Mouse (Mus musculus) ES-E14 (cell line): Measurements from ENCODE around the gene Frat2. TPM values are rescaled to one million over a fixed set of nuclear protein-coding genes. Genes with fewer than 3 reads are reported as not detected.

Experiments
- DNase-seq: peaks from one replicate; pipeline ENCODE4 v3.0.0-alpha.2; 2013; ENCODE audit warnings: low read depth, low spot score
- H3K27ac ChIP-seq: 2 replicates; pipeline ENCODE4 v1.5.1; 2012; ENCODE audit warnings: low read depth, mild to moderate bottlenecking, low read length, moderate library complexity, mixed read lengths; ENCODE audit not compliant: poor library complexity, insufficient read depth, severe bottlenecking
- H3K36me3 ChIP-seq: 2 replicates; pipeline ENCODE4 v1.6.1; 2012; ENCODE audit warnings: mild to moderate bottlenecking, low read length, moderate library complexity, mixed read lengths; ENCODE audit not compliant: control insufficient read depth, poor library complexity, insufficient read depth, severe bottlenecking
- H3K4me1 ChIP-seq, 2 experiments: fragments of 150-350 bp in 1 of 2; sonication (generic) in 1 of 2; 2 replicates each; pipeline ENCODE4 v1.6.1; 2012; ENCODE audit warnings: low read length in 2 of 2, mild to moderate bottlenecking in 1 of 2, mixed read lengths in 1 of 2; ENCODE audit not compliant: control insufficient read depth in 2 of 2, insufficient read depth in 2 of 2, poor library complexity in 1 of 2
- H3K4me3 ChIP-seq, 2 experiments: fragments of 150-350 bp in 1 of 2; sonication (generic) in 1 of 2; 2 replicates each; pipeline ENCODE4 v1.5.1; 2012; ENCODE audit warnings: low read length in 2 of 2, low read depth in 1 of 2, mild to moderate bottlenecking in 1 of 2, mixed read lengths in 1 of 2; ENCODE audit not compliant: insufficient read depth in 1 of 2, poor library complexity in 1 of 2, severe bottlenecking in 1 of 2
- H3K9ac ChIP-seq: 2 replicates; pipeline ENCODE4 v1.6.1; 2012; ENCODE audit warnings: low read depth, mild to moderate bottlenecking, low read length, mixed read lengths; ENCODE audit not compliant: poor library complexity, insufficient read depth, severe bottlenecking
- H3K9me3 ChIP-seq: fragments of 150-350 bp; sonication (generic); 2 replicates; pipeline ENCODE4 v1.6.1; 2012; ENCODE audit warnings: low read depth, mild to moderate bottlenecking, low read length; ENCODE audit not compliant: control insufficient read depth, insufficient read depth
- CHD2 ChIP-seq: IDR thresholded peaks from 2 replicates; pipeline ENCODE4 v1.6.1; 2014; ENCODE audit warnings: mild to moderate bottlenecking, low read depth, low read length, inconsistent platforms
- HCFC1 ChIP-seq: IDR thresholded peaks from 2 replicates; pipeline ENCODE4 v1.6.1; 2012; ENCODE audit warnings: low read length, inconsistent platforms, borderline replicate concordance; ENCODE audit not compliant: insufficient read depth
- MAFK ChIP-seq: IDR thresholded peaks from 2 replicates; pipeline ENCODE4 v1.6.1; 2014; ENCODE audit warnings: mild to moderate bottlenecking, low read depth, low read length, inconsistent platforms; ENCODE audit not compliant: insufficient read depth
- ZC3H11A ChIP-seq: IDR thresholded peaks from 2 replicates; pipeline ENCODE4 v1.6.1; 2012; ENCODE audit warnings: low read depth, mild to moderate bottlenecking, inconsistent platforms, low read length, borderline replicate concordance
- ZNF384 ChIP-seq: IDR thresholded peaks from 2 replicates; pipeline ENCODE4 v1.6.1; 2012; ENCODE audit warnings: low read depth, low read length, inconsistent platforms
- in situ Hi-C, 2 experiments: fragments of 600-800 bp; cut with MboI; formaldehyde crosslinking; loops; one replicate each; pipeline ENCODE4 v1.15.1; 2025; ENCODE audit warnings: low sequenced_read_pairs in 2 of 2, inconsistent platforms in 1 of 2; ENCODE audit not compliant: unreplicated experiment in 2 of 2
- total RNA-seq: library from RNA; depleted of rRNA; stranded (reverse); fragments of 300-350 nt; gene quantifications from 2 replicates; pipeline ENCODE4 v1.2.3, GENCODE M21; 2012

Gene Frat2
- total RNA-seq, 1 experiment: 4.5 TPM

- Histone ChIP-seq H3K9me3 (no peaks in the 10 kb centered on the region), H3K4me3 (no peak overlapping the region), H3K9ac (no peak overlapping the region), H3K4me1 (peaks cover 6 to 7% of the 10 kb centered on the region in 2 experiments; a peak in 2 of 4 replicates), H3K27ac (no peak overlapping the region), H3K36me3 (no peaks in the 10 kb centered on the region)
- TF ChIP-seq CHD2: no peak
- no peak for TF ChIP-seq HCFC1
- TF ChIP-seq ZC3H11A: no peak
- TF ChIP-seq MAFK: no peak
- DNase-seq: no peak
- in situ Hi-C loops: no loop called here
Observed at GRCm38 (mm10) chr19:41813374-41813773, 34.6 kb downstream of the Frat2 start.

GRCm38 (mm10) chr19:41812525-41812924, 35.4 kb downstream of the Frat2 start:
- peaks cover 4 to 6% of the 10 kb centered on the region in 2 experiments; a peak in 2 of 4 replicates for H3K4me1 ChIP-seq
- TF ChIP-seq ZC3H11A (no peak), MAFK (no peak), CHD2 (no peak), HCFC1 (no peak), ZNF384 (no peak)
- no peak for DNase-seq
- H3K4me3 ChIP-seq: no peak overlapping the region
- H3K9me3 ChIP-seq: no peaks in the 10 kb centered on the region
- H3K27ac ChIP-seq: no peak overlapping the region
- no peak overlapping the region for H3K9ac ChIP-seq
- in situ Hi-C loops: no loop called here
- H3K36me3 ChIP-seq: no peaks in the 10 kb centered on the region

DNA sequence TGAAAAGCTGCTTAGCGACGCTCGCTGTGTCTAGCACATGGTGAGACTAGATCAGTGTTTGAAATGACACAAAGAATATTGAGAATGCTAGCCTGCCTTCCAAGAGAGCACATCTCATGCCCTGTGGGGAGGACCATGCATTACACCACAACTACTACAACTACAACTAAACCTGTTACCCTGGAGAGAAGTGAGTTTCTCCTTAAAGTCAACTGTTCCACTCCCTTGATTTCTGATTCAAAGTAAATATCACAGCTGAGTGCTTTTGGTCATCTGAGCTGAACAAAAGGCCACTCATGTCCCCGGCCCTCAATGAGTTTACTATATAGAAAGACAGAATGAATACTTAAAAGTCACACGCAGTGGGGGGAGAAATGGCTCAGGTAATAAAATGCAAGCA, 37.9 kb downstream of the Frat2 start:
- in situ Hi-C loops: no loop called here
- no peak for DNase-seq
- Histone ChIP-seq H3K36me3 (no peaks in the 10 kb centered on the region), H3K4me1 (no peaks in the 10 kb centered on the region), H3K27ac (no peak overlapping the region), H3K9ac (no peak overlapping the region), H3K9me3 (no peaks in the 10 kb centered on the region), H3K4me3 (no peak overlapping the region)
- TF ChIP-seq HCFC1: no peak
- TF ChIP-seq ZNF384: no peak
- no peak for TF ChIP-seq CHD2

- Histone ChIP-seq H3K9me3 (no peaks in the 10 kb centered on the region), H3K36me3 (no peaks in the 10 kb centered on the region), H3K27ac (no peak overlapping the region), H3K4me1 (peaks cover 0 to 2% of the 10 kb centered on the region in 2 experiments; a peak in 1 of 4 replicates), H3K4me3 (no peak overlapping the region), H3K9ac (no peak overlapping the region)
- no peak for DNase-seq
- in situ Hi-C loops: no loop called here
- TF ChIP-seq HCFC1 (no peak), MAFK (no peak), ZNF384 (no peak), ZC3H11A (no peak), CHD2 (no peak)
Observed at GRCm38 (mm10) chr19:41808104-41808634, 39.8 kb downstream of the Frat2 start.

DNA sequence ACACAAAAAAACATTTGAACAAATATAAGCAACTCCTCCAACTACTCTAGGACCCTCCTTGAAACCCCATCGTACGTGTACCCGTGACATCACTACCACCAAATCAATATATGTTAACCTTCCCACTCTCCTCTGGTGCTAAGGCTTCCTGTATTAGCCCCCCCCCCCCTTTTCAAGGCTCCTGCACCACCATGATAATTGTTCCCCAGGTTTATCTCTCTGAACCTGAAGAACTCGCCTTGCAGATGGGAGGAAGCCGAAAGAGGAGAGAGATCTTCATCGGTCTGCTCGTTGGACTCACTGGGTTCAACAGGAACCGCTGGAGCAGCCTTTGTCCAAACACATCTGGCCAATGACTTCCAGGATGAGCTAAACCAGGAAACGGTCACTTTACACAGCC, 40.4 kb downstream of the Frat2 start:
- Histone ChIP-seq H3K9me3 (no peaks in the 10 kb centered on the region), H3K36me3 (no peaks in the 10 kb centered on the region), H3K4me3 (no peak overlapping the region), H3K9ac (no peak overlapping the region), H3K27ac (no peak overlapping the region), H3K4me1 (peaks cover 0 to 6% of the 10 kb centered on the region in 2 experiments; a peak in 1 of 4 replicates)
- in situ Hi-C loops: no loop called here
- DNase-seq: no peak
- TF ChIP-seq ZNF384 (no peak), MAFK (no peak), HCFC1 (no peak), ZC3H11A (no peak), CHD2 (no peak)
